Mouse (Mus musculus) C2C12 (cell line): Measurements from ENCODE around the gene Ppie.

Experiments used
- CTCF ChIP-seq: IDR thresholded peaks from one replicate; pipeline ENCODE4 v1.5.1; 2011; ENCODE audit not compliant: control insufficient read depth, insufficient read depth, insufficient read length
- FOSL1 ChIP-seq: IDR thresholded peaks from one replicate; pipeline ENCODE4 v1.8.0; 2011; ENCODE audit warnings: mild to moderate bottlenecking, low read length; ENCODE audit not compliant: poor library complexity, insufficient read depth, severe bottlenecking
- MAX ChIP-seq: IDR thresholded peaks from one replicate; pipeline ENCODE4 v1.6.1; 2011; ENCODE audit warnings: mild to moderate bottlenecking, control low read depth
- USF1 ChIP-seq: IDR thresholded peaks from one replicate; pipeline ENCODE4 v1.6.1; 2011; ENCODE audit warnings: low read depth, mild to moderate bottlenecking, control low read depth, moderate library complexity

DNA sequence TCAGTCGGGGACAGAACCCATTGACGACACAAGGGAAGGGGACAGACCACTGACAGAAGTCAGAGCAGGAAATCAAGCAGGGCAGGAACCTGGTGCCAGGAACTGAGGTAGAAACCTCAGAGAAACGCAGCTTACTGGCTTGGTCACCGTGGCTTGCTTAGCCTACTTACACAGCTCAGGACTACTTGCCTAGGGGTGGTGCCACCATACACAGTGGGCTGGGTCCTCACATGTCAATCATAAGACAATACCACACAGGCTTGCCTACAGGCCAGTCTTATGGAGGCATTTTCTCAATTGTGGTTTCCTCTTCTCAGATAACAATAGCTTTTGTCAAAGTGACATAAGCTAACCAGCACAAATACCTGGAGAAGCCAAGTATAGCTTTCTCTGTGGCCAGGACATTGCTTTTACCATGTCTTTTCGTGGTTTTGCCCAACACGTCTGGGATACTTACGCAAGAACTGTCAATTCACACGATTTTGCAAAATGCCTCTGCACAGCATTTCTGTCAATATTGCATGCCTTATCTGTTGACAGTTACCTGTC, 27.5 kb downstream of the Ppie start:
- TF ChIP-seq CTCF: no peak
- TF ChIP-seq MAX: no peak
- no peak for TF ChIP-seq USF1
- no peak for TF ChIP-seq FOSL1
